Mouse (Mus musculus): ENCODE data around the gene Khdrbs1. TPM values are rescaled to one million over a fixed set of nuclear protein-coding genes. Genes with fewer than 3 reads are reported as not detected.

The Khdrbs1 gene
- polyA plus RNA-seq, 1 experiment from 2014 or later: 187 TPM

GRCm38 (mm10) chr4:129700216-129700615 is 41.9 kb downstream of the Khdrbs1 start:
- no peak overlapping the region for H3K9ac ChIP-seq (replicated peaks)
- H3K4me3 ChIP-seq: no peak overlapping the region
- WGBS: 77% methylated on average over 1 of the region's 1 CpGs
- H3K9me3 ChIP-seq: no peaks in the 10 kb centered on the region
- no peak overlapping the region for H3K4me2 ChIP-seq (replicated peaks)
- peaks cover 19% of the 10 kb centered on the region for H3K36me3 ChIP-seq
- no peak for ATAC-seq (replicated peaks)
- peaks cover 36% of the 10 kb centered on the region for H3K4me1 ChIP-seq
- no peaks in the 10 kb centered on the region for H3K27me3 ChIP-seq
- H3K27ac ChIP-seq (replicated peaks): no peak overlapping the region

GRCm38 (mm10) chr4:129697191-129697590 is 44.9 kb downstream of the Khdrbs1 start:
- 81% methylated on average over 7 of the region's 7 CpGs for WGBS
- Histone ChIP-seq H3K4me1 (peaks cover 32% of the 10 kb centered on the region), H3K9ac (replicated peaks) (peak overlapping the region; percentile 84), H3K9me3 (no peaks in the 10 kb centered on the region), H3K27ac (replicated peaks) (peak overlapping the region; percentile 98), H3K4me2 (replicated peaks) (peak overlapping the region; percentile 59), H3K36me3 (peaks cover 20% of the 10 kb centered on the region), H3K27me3 (no peaks in the 10 kb centered on the region), H3K4me3 (peak overlapping the region; percentile 80)
- ATAC-seq (replicated peaks): no peak

DNA sequence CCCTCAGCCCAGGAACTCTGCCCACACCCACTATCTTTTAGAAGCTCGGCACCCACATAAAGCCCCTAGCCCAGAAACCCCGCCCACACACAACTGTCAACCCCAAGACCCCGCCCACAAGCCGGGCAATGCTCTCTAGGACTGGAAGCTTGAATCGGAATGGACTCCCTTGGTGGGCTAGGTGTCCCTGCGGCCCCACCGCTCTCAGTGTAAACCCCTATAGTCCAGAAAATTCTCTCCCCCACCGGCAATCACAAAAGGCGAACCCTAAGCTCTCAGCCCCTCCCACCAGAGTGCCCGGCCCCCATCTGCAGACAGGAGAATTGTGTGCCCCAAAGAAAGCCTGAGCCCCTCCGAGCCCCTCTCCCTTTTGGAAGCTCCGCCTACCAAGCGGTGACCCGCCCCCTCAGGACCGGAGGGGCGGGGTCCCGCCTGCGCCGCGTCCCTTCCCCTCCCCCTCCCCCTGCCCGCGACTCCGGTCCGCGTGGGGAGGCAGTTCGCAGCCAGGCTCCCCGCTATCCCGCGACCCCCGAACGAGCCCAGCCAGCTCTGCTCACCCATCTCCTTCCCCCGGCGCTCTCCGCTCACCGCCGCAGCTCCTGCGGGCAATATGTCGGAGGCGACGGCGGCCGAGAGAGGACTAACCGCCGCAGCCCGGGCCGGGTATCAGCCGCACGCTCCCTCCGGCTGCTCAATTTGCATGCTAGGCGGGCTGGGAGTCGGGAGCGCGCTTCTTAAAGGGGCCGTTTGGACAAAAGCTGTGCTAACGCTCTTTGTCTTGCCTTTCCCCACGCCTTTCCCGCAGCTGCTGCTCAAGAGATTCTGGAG is 45.7 kb downstream of the Khdrbs1 start, which contains the start of gene Tmem39b:
Gene Tmem39b (minus strand): TSS at position 681 of the 828 bp plus-strand sequence.
- Histone ChIP-seq H3K9ac (replicated peaks) (peak within 1 kb of the TSS; percentile 84), H3K9me3 (no peaks in the 10 kb centered on the region), H3K36me3 (peaks cover 28% of the 10 kb centered on the region), H3K4me3 (peak within 1 kb of the TSS; percentile 80), H3K4me2 (replicated peaks) (peak within 1 kb of the TSS; percentile 59), H3K27me3 (no peaks in the 10 kb centered on the region), H3K4me1 (peaks cover 26% of the 10 kb centered on the region), H3K27ac (replicated peaks) (peak within 1 kb of the TSS; percentile 98)
- WGBS: under 1% methylated on average over 53 of the region's 57 CpGs
- peak; percentile 89 for ATAC-seq (replicated peaks)

GRCm38 (mm10) chr4:129695815-129696157 is 46.3 kb downstream of the Khdrbs1 start:
- 26% methylated on average over 6 of the region's 6 CpGs for WGBS
- no peak for ATAC-seq (replicated peaks)
- H3K27me3 ChIP-seq: no peaks in the 10 kb centered on the region
- H3K4me2 ChIP-seq (replicated peaks): peak overlapping the region; percentile 59
- peak overlapping the region; percentile 98 for H3K27ac ChIP-seq (replicated peaks)
- no peaks in the 10 kb centered on the region for H3K9me3 ChIP-seq
- H3K36me3 ChIP-seq: peaks cover 34% of the 10 kb centered on the region
- H3K9ac ChIP-seq (replicated peaks): peak overlapping the region; percentile 84
- H3K4me3 ChIP-seq: peak overlapping the region; percentile 80
- peaks cover 26% of the 10 kb centered on the region for H3K4me1 ChIP-seq

DNA sequence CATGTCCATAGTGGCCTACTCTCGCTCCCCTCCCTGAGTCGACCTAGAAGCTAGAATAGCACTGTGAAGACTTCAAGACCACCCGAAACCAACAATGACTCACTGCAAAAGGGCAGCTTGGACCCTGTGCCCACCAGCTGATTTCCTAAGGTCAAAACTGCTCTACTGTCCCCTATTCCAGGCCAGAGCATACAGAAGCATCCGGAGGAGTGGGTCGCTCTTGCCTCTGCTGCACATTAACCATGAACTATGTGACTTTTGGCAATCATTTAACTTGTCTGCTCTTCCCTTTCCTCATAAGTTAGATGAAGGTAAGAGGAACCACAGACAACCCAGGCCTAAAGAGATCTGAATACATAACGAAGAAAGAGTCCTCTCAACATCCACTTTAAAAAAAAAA is 57.6 kb downstream of the Khdrbs1 start:
- no peaks in the 10 kb centered on the region for H3K27me3 ChIP-seq
- H3K4me3 ChIP-seq: no peak overlapping the region
- H3K36me3 ChIP-seq: peaks cover 91% of the 10 kb centered on the region
- ATAC-seq (replicated peaks): no peak
- WGBS: 89% methylated on average over 6 of the region's 6 CpGs
- no peak overlapping the region for H3K27ac ChIP-seq (replicated peaks)
- H3K9ac ChIP-seq (replicated peaks): no peak overlapping the region
- H3K9me3 ChIP-seq: no peaks in the 10 kb centered on the region
- no peak overlapping the region for H3K4me2 ChIP-seq (replicated peaks)
- H3K4me1 ChIP-seq: no peaks in the 10 kb centered on the region

GRCm38 (mm10) chr4:129683901-129684493 is 58.1 kb downstream of the Khdrbs1 start:
- H3K4me3 ChIP-seq: no peak overlapping the region
- no peak for ATAC-seq (replicated peaks)
- 91% methylated on average over 11 of the region's 11 CpGs for WGBS
- H3K27me3 ChIP-seq: no peaks in the 10 kb centered on the region
- peaks cover 91% of the 10 kb centered on the region for H3K36me3 ChIP-seq
- H3K9ac ChIP-seq (replicated peaks): no peak overlapping the region
- no peaks in the 10 kb centered on the region for H3K9me3 ChIP-seq
- no peaks in the 10 kb centered on the region for H3K4me1 ChIP-seq
- no peak overlapping the region for H3K27ac ChIP-seq (replicated peaks)
- H3K4me2 ChIP-seq (replicated peaks): no peak overlapping the region

DNA sequence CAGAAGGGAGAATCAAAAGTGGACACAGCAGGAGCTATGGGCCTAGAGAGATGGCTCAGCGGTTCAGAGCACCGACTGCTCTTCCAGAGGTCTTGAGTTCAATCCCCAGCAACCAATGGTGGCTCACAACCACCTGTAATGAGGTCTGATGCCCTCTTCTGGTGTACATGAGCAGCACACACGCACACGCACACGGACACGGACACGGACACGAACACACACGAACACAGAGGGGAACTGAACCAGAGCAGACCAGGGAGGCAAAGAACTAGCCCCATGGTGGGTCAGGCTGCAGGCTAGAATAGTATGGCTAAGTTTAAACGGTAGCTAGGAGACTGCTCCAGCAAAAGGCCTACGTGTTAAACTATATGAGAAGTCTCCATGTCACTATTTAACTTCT is 60.3 kb downstream of the Khdrbs1 start:
- Histone ChIP-seq H3K4me3 (no peak overlapping the region), H3K4me1 (no peaks in the 10 kb centered on the region), H3K9me3 (no peaks in the 10 kb centered on the region), H3K4me2 (replicated peaks) (no peak overlapping the region), H3K9ac (replicated peaks) (no peak overlapping the region), H3K27ac (replicated peaks) (no peak overlapping the region), H3K36me3 (peaks cover 94% of the 10 kb centered on the region), H3K27me3 (no peaks in the 10 kb centered on the region)
- no peak for ATAC-seq (replicated peaks)
- 97% methylated on average over 11 of the region's 11 CpGs for WGBS

- peak overlapping the region; percentile 91 for H3K27ac ChIP-seq (replicated peaks)
- H3K4me3 ChIP-seq: peak overlapping the region; percentile 91
- ATAC-seq (replicated peaks): no peak; the same call in 1 of the 2 replicates
- peak overlapping the region; percentile 87 for H3K4me2 ChIP-seq (replicated peaks)
- no peaks in the 10 kb centered on the region for H3K27me3 ChIP-seq
- WGBS: 9% methylated on average over 10 of the region's 10 CpGs
- peaks cover 24% of the 10 kb centered on the region for H3K36me3 ChIP-seq
- H3K9me3 ChIP-seq: no peaks in the 10 kb centered on the region
- peak overlapping the region; percentile 82 for H3K9ac ChIP-seq (replicated peaks)
- peaks cover 18% of the 10 kb centered on the region for H3K4me1 ChIP-seq
These were observed 69.1 kb downstream of the Khdrbs1 start for GRCm38 (mm10) chr4:129672878-129673449.

- ATAC-seq (replicated peaks): peak; percentile 94
- Histone ChIP-seq H3K27ac (replicated peaks) (peak within 1 kb of the TSS; percentile 91), H3K36me3 (peaks cover 19% of the 10 kb centered on the region), H3K9me3 (no peaks in the 10 kb centered on the region), H3K9ac (replicated peaks) (peak within 1 kb of the TSS; percentile 82), H3K4me3 (peak within 1 kb of the TSS; percentile 91), H3K4me1 (peaks cover 18% of the 10 kb centered on the region), H3K4me2 (replicated peaks) (peak within 1 kb of the TSS; percentile 87), H3K27me3 (no peaks in the 10 kb centered on the region)
- under 1% methylated on average over 65 of the region's 65 CpGs for WGBS
These were observed 69.8 kb downstream of the Khdrbs1 start, which contains the start of gene Kpna6 for GRCm38 (mm10) chr4:129672083-129672877. TSS of gene Kpna6 (minus strand) at chr4:129672767.

GRCm38 (mm10) chr4:129671491-129672082 is 70.5 kb downstream of the Khdrbs1 start:
- Histone ChIP-seq H3K4me3 (peak overlapping the region; percentile 91), H3K36me3 (peaks cover 12% of the 10 kb centered on the region), H3K9me3 (no peaks in the 10 kb centered on the region), H3K27ac (replicated peaks) (peak overlapping the region; percentile 91), H3K4me2 (replicated peaks) (peak overlapping the region; percentile 87), H3K4me1 (peaks cover 18% of the 10 kb centered on the region), H3K9ac (replicated peaks) (peak overlapping the region; percentile 82), H3K27me3 (no peaks in the 10 kb centered on the region)
- WGBS: 6% methylated on average over 12 of the region's 12 CpGs
- peak; percentile 41; the same call in 1 of the 2 replicates for ATAC-seq (replicated peaks)

- 84% methylated on average over 3 of the region's 3 CpGs for WGBS
- no peak for ATAC-seq (replicated peaks)
- Histone ChIP-seq H3K9me3 (no peaks in the 10 kb centered on the region), H3K36me3 (peaks cover 42% of the 10 kb centered on the region), H3K27ac (replicated peaks) (no peak overlapping the region), H3K4me3 (no peak overlapping the region), H3K4me2 (replicated peaks) (no peak overlapping the region), H3K9ac (replicated peaks) (no peak overlapping the region), H3K4me1 (no peaks in the 10 kb centered on the region), H3K27me3 (no peaks in the 10 kb centered on the region)
These were observed 79.8 kb downstream of the Khdrbs1 start for GRCm38 (mm10) chr4:129662255-129662813.

All from forebrain, embryonic 15.5 days (tissue).